Mouse (Mus musculus) stomach, postnatal 0 days (tissue): ENCODE results near the gene Jaml. TPM values are rescaled to one million over a fixed set of nuclear protein-coding genes. Genes with fewer than 3 reads are reported as not detected.
A peak's percentile ranks its signal among the peaks of the same experiment; 100 is the strongest.

Experiments used
- ATAC-seq: fragments of 200-750 bp; cut with Nextera tagmentation; 2 replicates; pipeline ENCODE4 v1.8.0; 2017; ENCODE audit not compliant: low FRiP score, low TSS enrichment
- DNase-seq: peaks from one replicate; pipeline ENCODE4 v3.0.0-alpha.2; 2016; ENCODE audit warnings: low spot score
- H3K27ac ChIP-seq: fragments of 300-500 bp; sonication (generic); replicated peaks from 2 replicates; pipeline ENCODE4 v1.5.1; 2014; ENCODE audit warnings: mild to moderate bottlenecking, control low read depth
- H3K27me3 ChIP-seq: fragments of 300-500 bp; sonication (generic); 2 replicates; pipeline ENCODE4 v1.6.1; 2014; ENCODE audit warnings: low read length; ENCODE audit not compliant: control insufficient read depth, insufficient read depth
- H3K36me3 ChIP-seq: fragments of 300-500 bp; sonication (generic); 2 replicates; pipeline ENCODE4 v1.6.1; 2014; ENCODE audit warnings: low read length, mixed read lengths; ENCODE audit not compliant: control insufficient read depth, insufficient read depth
- H3K4me1 ChIP-seq: fragments of 300-500 bp; sonication (generic); replicated peaks from 2 replicates; pipeline ENCODE4 v1.6.1; 2014; ENCODE audit warnings: antibody characterized with exemption; ENCODE audit not compliant: control insufficient read depth, insufficient read depth
- H3K4me2 ChIP-seq: fragments of 300-500 bp; sonication (generic); replicated peaks from 2 replicates; pipeline ENCODE4 v1.6.1; 2014; ENCODE audit warnings: low read depth, mild to moderate bottlenecking, control low read depth, moderate library complexity
- H3K4me3 ChIP-seq: fragments of 300-500 bp; sonication (generic); 2 replicates; pipeline ENCODE4 v1.5.1; 2014; ENCODE audit warnings: low read depth, low read length, control low read depth
- H3K9ac ChIP-seq: fragments of 300-500 bp; sonication (generic); 2 replicates; pipeline ENCODE4 v1.6.1; 2014; ENCODE audit warnings: mild to moderate bottlenecking, low read length, control low read depth, mixed read lengths
- H3K9me3 ChIP-seq: fragments of 300-500 bp; sonication (generic); 2 replicates; pipeline ENCODE4 v1.6.1; 2016; ENCODE audit warnings: low read length; ENCODE audit not compliant: control insufficient read depth
- CTCF ChIP-seq: IDR thresholded peaks from 2 replicates; pipeline ENCODE4 v1.5.1; 2016; ENCODE audit warnings: antibody characterized with exemption, low read depth, mild to moderate bottlenecking, moderate library complexity
- EP300 ChIP-seq: optimal IDR thresholded peaks from 2 replicates; pipeline ENCODE3; 2016; ENCODE audit warnings: antibody characterized with exemption
- WGBS: fragments of 180-500 bp; shearing (Covaris S2); extraction: QIAGEN DNeasy Blood & Tissue Kit; methylation state at CpG from one replicate; pipeline ENCODE4 v1.1.7; 2014; 5-methylcytosine and 5-hydroxymethylcytosine counted together
- polyA plus RNA-seq: library from polyadenylated mRNA; unstranded; fragments of >200 nt; fragmentation: Nextera tagmentation; extraction: Ambion mirVana; gene quantifications from 2 replicates; pipeline ENCODE4 v1.2.1, GENCODE M21; 2015

Jaml gene
- polyA plus RNA-seq, 1 experiment from 2014 or later, result 3.5 TPM

DNA sequence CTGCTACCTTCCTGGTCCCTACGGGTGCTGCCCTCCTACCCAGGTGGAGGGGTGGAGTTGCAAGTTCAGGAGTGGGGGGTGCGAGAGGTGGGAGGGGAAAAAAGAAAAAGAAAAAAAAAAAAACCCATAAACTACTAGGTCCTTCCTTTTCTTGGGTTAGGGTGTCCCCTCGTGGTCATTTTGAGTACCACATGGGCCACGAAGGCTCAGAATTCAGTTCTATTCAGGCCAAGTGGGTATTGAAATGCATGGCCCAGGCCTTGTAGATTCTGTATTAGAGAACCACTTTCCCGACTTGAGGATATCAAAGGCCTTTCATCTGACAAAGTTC, 67.2 kb downstream of the Jaml start:
- Histone ChIP-seq H3K9ac (no peak overlapping the region), H3K27me3 (peaks cover 3% of the 10 kb centered on the region; the same call in 1 of the 2 replicates), H3K9me3 (no peaks in the 10 kb centered on the region), H3K36me3 (no peaks in the 10 kb centered on the region), H3K4me2 (peak overlapping the region; percentile 59), H3K27ac (no peak overlapping the region), H3K4me3 (peak overlapping the region; percentile 31), H3K4me1 (no peaks in the 10 kb centered on the region)
- WGBS, result 0% methylated on average over 5 of the region's 5 CpGs
- ATAC-seq, result peak; percentile 13
- DNase-seq, result peak; percentile 66
- TF ChIP-seq EP300, result no peak
- peak; percentile 91 for TF ChIP-seq CTCF

DNA sequence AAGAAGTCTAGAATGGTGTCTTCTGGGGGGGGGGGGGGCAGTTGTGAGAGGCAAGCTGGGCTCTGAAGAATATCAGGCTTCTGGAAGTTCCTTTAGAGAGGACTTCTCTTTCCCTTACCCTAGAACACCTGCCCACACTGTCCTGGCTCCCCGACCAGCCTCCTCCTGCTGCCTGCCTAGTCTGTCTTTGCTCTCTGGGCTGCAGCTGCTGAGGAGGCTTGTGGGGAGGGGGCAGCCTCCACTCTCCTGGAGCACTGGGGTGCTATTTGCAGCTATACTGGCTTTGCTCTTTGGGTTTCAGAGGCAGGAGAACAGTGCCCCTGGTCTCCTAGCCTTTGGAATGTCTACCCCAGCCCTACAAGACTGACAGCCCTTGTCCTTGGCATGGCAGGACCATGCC, 72.0 kb downstream of the Jaml start:
- no peaks in the 10 kb centered on the region for H3K36me3 ChIP-seq
- ATAC-seq, result peak; percentile 25; the same call in 1 of the 2 replicates

DNA sequence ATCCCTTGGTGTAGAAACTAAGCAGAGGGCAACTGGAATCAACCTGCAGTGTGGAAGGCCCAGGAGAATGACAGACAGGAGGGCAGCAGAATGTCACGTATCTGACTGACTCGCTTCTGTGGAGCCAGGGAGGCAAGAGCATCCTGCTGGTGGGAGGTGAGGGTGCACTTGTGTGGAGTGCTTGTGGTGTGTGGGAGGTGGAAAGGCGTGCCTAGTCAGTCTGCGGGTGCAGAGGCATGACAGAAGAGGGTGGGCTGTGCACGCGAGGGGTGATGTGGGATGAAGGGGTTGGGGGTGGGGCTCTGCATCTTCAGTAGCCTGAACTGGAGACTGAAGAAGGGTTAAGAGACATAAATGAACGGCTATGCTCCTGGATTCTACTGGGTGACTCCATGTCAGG, 74.4 kb downstream of the Jaml start:
- Histone ChIP-seq H3K36me3 (no peaks in the 10 kb centered on the region), H3K9ac (no peak overlapping the region), H3K27ac (no peak overlapping the region), H3K27me3 (no peaks in the 10 kb centered on the region), H3K4me2 (no peak overlapping the region), H3K4me1 (no peaks in the 10 kb centered on the region), H3K4me3 (no peak overlapping the region), H3K9me3 (no peaks in the 10 kb centered on the region)
- ATAC-seq (no peak), DNase-seq (no peak)
- TF ChIP-seq EP300 (no peak), CTCF (no peak)
- 58% methylated on average over 7 of the region's 7 CpGs for WGBS

More for the DNA sequence above, 72.0 kb downstream of the Jaml start:
- Histone ChIP-seq H3K27ac (no peak overlapping the region), H3K27me3 (no peaks in the 10 kb centered on the region; the same call in 1 of the 2 replicates), H3K4me2 (no peak overlapping the region), H3K9me3 (no peaks in the 10 kb centered on the region), H3K4me1 (no peaks in the 10 kb centered on the region), H3K4me3 (no peak overlapping the region), H3K9ac (no peak overlapping the region)
- no peak for DNase-seq
- no peak for TF ChIP-seq CTCF
- no peak for TF ChIP-seq EP300
- WGBS, result 75% methylated on average over 1 of the region's 1 CpGs

Other genes starting within 250 kb of the Jaml start
- 3.9 and 4.3 TPM in 2 replicates for gene Kmt2a, start 197.9 kb upstream of the Jaml start, polyA plus RNA-seq
- gene Atp5l, start 158.4 kb upstream of the Jaml start, polyA plus RNA-seq, result 1,024 and 1,071 TPM in 2 replicates
- 11.7 and 14.3 TPM in 2 replicates for gene Ube4a, start 113.6 kb upstream of the Jaml start, polyA plus RNA-seq
- 0.16 and 0.39 TPM in 2 replicates for gene Cd3g, start 98.8 kb upstream of the Jaml start, polyA plus RNA-seq
- gene Cd3d, start 97.4 kb upstream of the Jaml start, polyA plus RNA-seq, result 0.15 TPM in 1 of 2 replicates, not detected in the other
- gene Cd3e, start 69.6 kb upstream of the Jaml start, polyA plus RNA-seq, result 0.18 TPM in 1 of 2 replicates, not detected in the other
- gene Mpzl2, start 39.4 kb upstream of the Jaml start, polyA plus RNA-seq, result 38.1 and 45.4 TPM in 2 replicates
- 30.8 and 31.6 TPM in 2 replicates for gene Mpzl3, start 24.0 kb upstream of the Jaml start, polyA plus RNA-seq
- gene Scn2b, start 38.6 kb downstream of the Jaml start, polyA plus RNA-seq, result 0.84 and 0.94 TPM in 2 replicates
- gene Scn4b, start 59.2 kb downstream of the Jaml start, polyA plus RNA-seq, result 0.11 TPM in 2 replicates
- gene BC049352, start 102.8 kb downstream of the Jaml start, polyA plus RNA-seq, result 0.11 and 0.12 TPM in 2 replicates
- gene Tmprss4, start 124.9 kb downstream of the Jaml start, polyA plus RNA-seq, result 23.4 and 25.3 TPM in 2 replicates
- gene Il10ra, start 190.0 kb downstream of the Jaml start, polyA plus RNA-seq, result 1.0 and 1.1 TPM in 2 replicates
- 33.1 and 33.6 TPM in 2 replicates for gene Tmprss13, start 239.9 kb downstream of the Jaml start, polyA plus RNA-seq